Mouse (Mus musculus): ENCODE results near the gene Olfr1354. TPM values are rescaled to one million over a fixed set of nuclear protein-coding genes. Genes with fewer than 3 reads are reported as not detected.

The Olfr1354 gene
- not detected in 2 replicates for polyA plus RNA-seq (2012; rRNA removed; ENCODE audit: low replicate concordance)

DNA sequence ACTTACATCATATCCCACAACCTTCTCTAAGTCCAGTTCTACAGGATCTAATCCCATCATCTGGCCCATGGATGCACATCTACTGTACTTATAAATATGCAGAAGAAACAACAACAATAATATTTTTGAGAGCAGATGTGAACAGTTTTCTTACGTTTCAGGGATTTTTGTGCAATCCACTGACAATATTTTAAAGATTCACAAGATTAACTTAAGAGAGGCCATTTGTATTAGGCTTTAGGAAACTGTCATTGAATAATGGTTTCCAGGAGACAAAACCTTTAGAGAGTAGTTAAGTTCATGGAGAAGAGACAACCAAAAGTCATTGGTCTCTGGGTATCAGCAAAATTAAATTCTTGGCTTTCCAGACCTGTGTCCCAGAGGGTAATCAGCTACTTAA lies at the start of gene Olfr1354:
TSS of gene Olfr1354 (plus strand) at position 301 of the 400 bp plus-strand sequence.

DNA sequence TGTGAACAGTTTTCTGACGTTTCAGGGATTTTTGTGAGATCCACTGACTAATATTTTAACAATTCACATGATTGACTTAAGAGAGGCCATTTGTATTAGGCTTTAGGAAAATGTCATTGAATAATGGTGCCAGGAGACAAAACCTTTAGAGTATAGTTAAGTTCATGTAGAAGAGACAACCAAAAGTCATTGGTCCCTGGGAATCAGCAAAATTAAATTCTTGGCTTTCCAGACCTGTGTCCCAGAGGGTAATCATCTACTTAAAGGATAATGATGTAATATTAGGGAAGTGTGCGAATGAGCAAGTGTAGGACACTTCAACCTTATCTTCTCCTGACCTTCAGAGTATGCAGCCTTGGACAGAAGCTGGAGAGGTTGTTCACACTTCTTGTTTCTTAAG lies 37.7 kb upstream of the Olfr1354 start, which contains the start of gene Olfr1355:
TSS of gene Olfr1355 (plus strand) at position 301 of the 400 bp plus-strand sequence.

DNA sequence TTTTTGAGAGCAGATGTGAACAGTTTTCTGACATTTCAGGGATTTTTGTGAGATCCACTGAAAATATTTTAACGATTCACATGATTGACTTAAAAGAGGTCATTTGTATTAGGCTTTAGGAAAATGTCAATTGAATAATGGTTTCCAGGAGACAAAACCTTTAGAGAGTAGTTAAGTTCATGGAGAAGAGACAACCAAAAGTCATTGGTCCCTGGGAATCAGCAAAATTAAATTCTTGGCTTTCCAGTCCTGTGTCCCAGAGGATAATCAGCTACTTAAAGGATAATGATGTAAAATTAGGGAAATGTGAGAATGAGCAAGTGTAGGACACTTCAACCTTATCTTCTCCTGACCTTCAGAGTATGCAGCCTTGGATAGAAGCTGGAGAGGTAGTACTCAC lies 37.4 kb downstream of the Olfr1354 start, which contains the start of gene Olfr8:
TSS of gene Olfr8 (plus strand) at position 301 of the 400 bp plus-strand sequence.

DNA sequence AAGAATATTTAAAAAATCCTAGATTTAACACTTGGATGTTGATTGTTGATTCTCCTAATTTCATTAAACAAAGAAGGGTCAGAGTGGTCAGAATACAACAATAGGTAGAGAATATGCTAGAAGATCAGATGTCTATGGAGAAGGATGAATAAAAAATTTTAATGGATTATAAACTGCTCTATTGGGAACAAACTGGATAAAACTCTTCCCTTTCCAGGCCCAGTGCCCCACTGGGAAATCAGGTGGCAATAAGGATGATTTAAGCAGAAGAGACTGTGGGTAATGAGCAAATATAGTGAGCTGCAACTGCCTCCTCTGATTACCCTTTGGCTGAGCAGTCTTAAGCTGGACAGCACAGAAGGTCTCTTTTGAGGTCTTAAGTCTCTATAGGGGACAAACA lies 50.0 kb downstream of the Olfr1354 start, which contains the start of gene Olfr1353:
TSS of gene Olfr1353 (plus strand) at position 301 of the 400 bp plus-strand sequence.

Other genes with a start within 250 kb of the Olfr1354 start
- gene Casp14, start 194.9 kb upstream of the Olfr1354 start, polyA plus RNA-seq (2012; rRNA removed; ENCODE audit: low replicate concordance), result 0.52 TPM in 1 of 2 replicates, not detected in the other
- gene Ccdc105, start 160.1 kb upstream of the Olfr1354 start, polyA plus RNA-seq (2012; rRNA removed; ENCODE audit: low replicate concordance), result not detected in 2 replicates
- gene Slc1a6, start 132.7 kb upstream of the Olfr1354 start, polyA plus RNA-seq (2012; rRNA removed; ENCODE audit: low replicate concordance), result 0.06 and 0.24 TPM in 2 replicates
- gene Olfr1356, start 61.0 kb upstream of the Olfr1354 start, polyA plus RNA-seq (2012; rRNA removed; ENCODE audit: low replicate concordance), result not detected in 2 replicates
- not detected in 2 replicates for gene Olfr1355, start 37.6 kb upstream of the Olfr1354 start, polyA plus RNA-seq (2012; rRNA removed; ENCODE audit: low replicate concordance)
- not detected in 2 replicates for gene Olfr8, start 37.5 kb downstream of the Olfr1354 start, polyA plus RNA-seq (2012; rRNA removed; ENCODE audit: low replicate concordance)
- not detected in 2 replicates for gene Olfr1353, start 50.1 kb downstream of the Olfr1354 start, polyA plus RNA-seq (2012; rRNA removed; ENCODE audit: low replicate concordance)
- gene Olfr1352, start 67.9 kb downstream of the Olfr1354 start, polyA plus RNA-seq (2012; rRNA removed; ENCODE audit: low replicate concordance), result not detected in 2 replicates
- gene Olfr1351, start 99.3 kb downstream of the Olfr1354 start, polyA plus RNA-seq (2012; rRNA removed; ENCODE audit: low replicate concordance), result not detected in 2 replicates
- not detected in 2 replicates for gene Olfr57, start 115.6 kb downstream of the Olfr1354 start, polyA plus RNA-seq (2012; rRNA removed; ENCODE audit: low replicate concordance)
- gene 2610008E11Rik, start 184.4 kb downstream of the Olfr1354 start, polyA plus RNA-seq (2012; rRNA removed; ENCODE audit: low replicate concordance), result 1.0 and 2.5 TPM in 2 replicates
- not detected in 2 replicates for gene Vmn2r80, start 235.6 kb downstream of the Olfr1354 start, polyA plus RNA-seq (2012; rRNA removed; ENCODE audit: low replicate concordance)

Measured in mammary gland, adult 2 months (tissue).